Mouse (Mus musculus): ENCODE data around the gene 2900026A02Rik. TPM values are rescaled to one million over a fixed set of nuclear protein-coding genes. Genes with fewer than 3 reads are reported as not detected.
A peak's percentile ranks its signal among the peaks of the same experiment; 100 is the strongest.

Gene 2900026A02Rik
- polyA plus RNA-seq, 1 experiment from 2014 or later: 5.3 TPM

DNA sequence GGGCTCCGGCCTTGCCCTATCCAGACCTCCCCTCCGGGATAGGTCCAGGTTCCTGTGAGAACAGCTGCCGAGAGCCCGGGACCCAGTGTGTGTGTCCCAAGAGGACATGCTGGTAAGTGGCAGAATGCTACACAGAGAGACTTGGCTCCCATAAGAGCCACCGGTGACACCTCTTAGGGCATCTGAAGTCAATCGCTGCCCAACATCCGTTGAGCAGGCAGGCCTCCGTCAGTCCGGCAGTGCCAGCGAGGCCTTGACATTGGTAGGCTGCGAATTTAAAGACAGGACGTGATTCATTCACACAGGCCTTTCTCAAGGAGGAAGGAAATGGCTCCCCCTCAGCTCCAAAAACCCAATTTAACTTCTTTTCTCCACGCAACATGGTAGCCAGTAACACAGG lies 11.1 kb downstream of the 2900026A02Rik start:
- no peaks in the 10 kb centered on the region for H3K27me3 ChIP-seq (ENCODE audit: control insufficient read depth, insufficient read depth, low read length)
- WGBS: 76% methylated on average over 13 of the region's 13 CpGs
- no peak overlapping the region for H3K9ac ChIP-seq (ENCODE audit: low read length)
- DNase-seq (ENCODE audit: low spot score): no peak
- peaks cover 9% of the 10 kb centered on the region for H3K4me1 ChIP-seq (replicated peaks; ENCODE audit: control insufficient read depth, insufficient read depth)
- no peak for TF ChIP-seq CTCF (IDR thresholded peaks at IDR 0.05; ENCODE audit: low read depth)
- TF ChIP-seq EP300 (optimal IDR thresholded peaks at IDR 0.05): no peak
- H3K36me3 ChIP-seq (ENCODE audit: control insufficient read depth, insufficient read depth, low read length): no peaks in the 10 kb centered on the region
- H3K4me3 ChIP-seq (ENCODE audit: low read depth, low read length): no peak overlapping the region
- ATAC-seq (ENCODE audit: low FRiP score, low TSS enrichment): no peak
- H3K4me2 ChIP-seq (replicated peaks; ENCODE audit: low read depth): no peak overlapping the region
- H3K9me3 ChIP-seq (ENCODE audit: control insufficient read depth, low read length): no peaks in the 10 kb centered on the region
- H3K27ac ChIP-seq (replicated peaks): peak overlapping the region; percentile 87

DNA sequence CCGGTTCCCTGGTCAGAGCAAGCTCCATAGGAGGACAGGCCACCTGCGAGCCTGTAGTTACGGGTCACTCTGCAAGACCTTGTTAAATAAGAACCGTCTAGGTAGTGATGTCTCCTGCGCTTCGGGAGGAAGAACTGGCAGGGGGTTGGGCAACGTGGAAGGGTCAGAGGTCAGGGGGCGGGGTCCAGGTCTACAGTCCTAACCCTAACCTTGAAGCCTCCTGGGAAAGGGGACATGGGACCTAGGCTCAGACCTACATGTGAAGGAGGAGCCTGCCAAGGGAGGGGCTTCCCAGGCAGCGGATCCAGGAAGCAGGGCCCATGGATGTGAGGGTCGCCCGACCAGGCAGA lies 11.7 kb downstream of the 2900026A02Rik start:
- no peaks in the 10 kb centered on the region for H3K27me3 ChIP-seq (ENCODE audit: control insufficient read depth, insufficient read depth, low read length)
- no peak overlapping the region for H3K9ac ChIP-seq (ENCODE audit: low read length)
- no peak for ATAC-seq (ENCODE audit: low FRiP score, low TSS enrichment)
- H3K4me1 ChIP-seq (replicated peaks; ENCODE audit: control insufficient read depth, insufficient read depth): peaks cover 9% of the 10 kb centered on the region
- no peak overlapping the region for H3K4me3 ChIP-seq (ENCODE audit: low read depth, low read length)
- 41% methylated on average over 11 of the region's 11 CpGs for WGBS
- no peak for DNase-seq (ENCODE audit: low spot score)
- no peaks in the 10 kb centered on the region for H3K36me3 ChIP-seq (ENCODE audit: control insufficient read depth, insufficient read depth, low read length)
- no peak for TF ChIP-seq CTCF (IDR thresholded peaks at IDR 0.05; ENCODE audit: low read depth)
- no peak for TF ChIP-seq EP300 (optimal IDR thresholded peaks at IDR 0.05)
- no peaks in the 10 kb centered on the region for H3K9me3 ChIP-seq (ENCODE audit: control insufficient read depth, low read length)
- peak overlapping the region; percentile 87 for H3K27ac ChIP-seq (replicated peaks)
- H3K4me2 ChIP-seq (replicated peaks; ENCODE audit: low read depth): no peak overlapping the region

DNA sequence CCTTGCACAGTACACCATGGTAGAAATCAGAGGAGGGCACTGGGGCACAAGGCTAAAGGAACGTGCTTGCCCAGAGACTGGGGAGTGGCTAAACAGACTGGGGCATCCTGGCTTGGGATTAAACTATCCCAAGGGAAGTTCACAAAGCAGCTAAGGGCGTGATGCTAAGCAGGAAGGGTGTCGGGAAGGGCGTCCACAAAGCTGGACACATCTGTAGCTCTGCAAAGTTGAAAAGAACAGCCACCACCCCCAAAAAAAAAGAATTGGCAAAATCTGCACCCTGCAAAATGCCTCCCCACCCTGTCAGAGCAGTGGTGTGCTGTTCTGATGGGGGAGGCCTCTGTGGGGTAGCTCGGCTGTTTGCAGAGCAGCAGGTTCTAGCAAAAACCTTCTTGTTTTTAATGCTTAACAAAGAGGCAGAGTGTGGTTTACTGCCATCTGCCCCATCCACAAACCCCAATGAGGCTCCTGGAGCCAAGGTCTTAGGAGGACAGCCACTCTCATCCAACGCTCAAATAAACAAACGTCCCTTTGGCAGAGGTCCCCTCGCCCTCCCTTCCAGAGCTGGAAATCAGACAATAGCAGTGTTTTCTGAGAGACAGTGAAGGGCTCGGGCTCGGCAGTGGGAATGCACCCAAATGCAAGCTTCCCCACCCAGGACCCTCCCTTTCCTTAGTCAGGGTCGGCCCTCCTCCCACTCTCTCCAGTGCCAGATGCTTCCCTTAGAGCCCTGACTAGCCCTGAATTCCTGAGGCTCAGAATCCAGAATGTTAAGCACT lies 12.2 kb downstream of the 2900026A02Rik start:
- DNase-seq (ENCODE audit: low spot score): no peak
- H3K9ac ChIP-seq (ENCODE audit: low read length): no peak overlapping the region
- WGBS: 24% methylated on average over 11 of the region's 11 CpGs
- H3K9me3 ChIP-seq (ENCODE audit: control insufficient read depth, low read length): no peaks in the 10 kb centered on the region
- H3K36me3 ChIP-seq (ENCODE audit: control insufficient read depth, insufficient read depth, low read length): no peaks in the 10 kb centered on the region
- peak overlapping the region; percentile 87 for H3K27ac ChIP-seq (replicated peaks)
- peaks cover 9% of the 10 kb centered on the region for H3K4me1 ChIP-seq (replicated peaks; ENCODE audit: control insufficient read depth, insufficient read depth)
- no peak overlapping the region for H3K4me3 ChIP-seq (ENCODE audit: low read depth, low read length)
- peak; percentile 48; the same call in 1 of the 2 replicates for ATAC-seq (ENCODE audit: low FRiP score, low TSS enrichment)
- H3K27me3 ChIP-seq (ENCODE audit: control insufficient read depth, insufficient read depth, low read length): no peaks in the 10 kb centered on the region
- no peak overlapping the region for H3K4me2 ChIP-seq (replicated peaks; ENCODE audit: low read depth)
- TF ChIP-seq EP300 (optimal IDR thresholded peaks at IDR 0.05): no peak
- TF ChIP-seq CTCF (IDR thresholded peaks at IDR 0.05; ENCODE audit: low read depth): no peak

DNA sequence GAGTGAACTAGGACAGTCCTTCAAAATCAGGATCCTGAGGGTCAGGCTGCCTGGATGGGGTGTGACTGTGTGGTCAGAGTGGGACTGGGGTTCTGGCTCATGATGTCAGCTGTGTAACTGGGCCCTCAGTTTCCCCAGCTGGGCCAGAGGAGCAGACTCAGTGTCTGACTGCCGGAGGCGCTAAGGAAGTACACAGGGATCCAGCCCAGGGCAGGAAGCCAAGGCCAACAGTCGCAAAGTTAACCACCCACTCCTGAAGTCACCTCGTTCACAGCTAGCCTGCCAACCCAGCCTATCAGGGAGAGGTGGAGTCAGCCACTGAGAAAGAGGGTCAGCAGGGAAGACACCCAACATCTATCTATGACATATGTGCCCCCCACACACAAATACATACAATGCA lies 13.0 kb downstream of the 2900026A02Rik start:
- Histone ChIP-seq H3K9ac (ENCODE audit: low read length) (no peak overlapping the region), H3K27me3 (ENCODE audit: control insufficient read depth, insufficient read depth, low read length) (no peaks in the 10 kb centered on the region), H3K27ac (replicated peaks) (peak overlapping the region; percentile 87), H3K36me3 (ENCODE audit: control insufficient read depth, insufficient read depth, low read length) (no peaks in the 10 kb centered on the region), H3K4me3 (ENCODE audit: low read depth, low read length) (no peak overlapping the region), H3K9me3 (ENCODE audit: control insufficient read depth, low read length) (no peaks in the 10 kb centered on the region), H3K4me2 (replicated peaks; ENCODE audit: low read depth) (no peak overlapping the region), H3K4me1 (replicated peaks; ENCODE audit: control insufficient read depth, insufficient read depth) (peaks cover 9% of the 10 kb centered on the region)
- peak; percentile 49 for DNase-seq (ENCODE audit: low spot score)
- TF ChIP-seq EP300 (optimal IDR thresholded peaks at IDR 0.05): no peak
- ATAC-seq (ENCODE audit: low FRiP score, low TSS enrichment): no peak
- 21% methylated on average over 4 of the region's 4 CpGs for WGBS

GRCm38 (mm10) chr5:113206670-113207352 lies 14.2 kb downstream of the 2900026A02Rik start:
- WGBS: 33% methylated on average over 9 of the region's 9 CpGs
- peak overlapping the region; percentile 5; the same call in 1 of the 2 replicates for H3K27ac ChIP-seq (replicated peaks)
- DNase-seq (ENCODE audit: low spot score): no peak

GRCm38 (mm10) chr5:113204193-113204592 lies 16.8 kb downstream of the 2900026A02Rik start:
- Histone ChIP-seq H3K9ac (ENCODE audit: low read length) (no peak overlapping the region), H3K9me3 (ENCODE audit: control insufficient read depth, low read length) (no peaks in the 10 kb centered on the region), H3K27ac (replicated peaks) (no peak overlapping the region), H3K4me2 (replicated peaks; ENCODE audit: low read depth) (no peak overlapping the region), H3K27me3 (ENCODE audit: control insufficient read depth, insufficient read depth, low read length) (no peaks in the 10 kb centered on the region), H3K4me3 (ENCODE audit: low read depth, low read length) (no peak overlapping the region), H3K4me1 (replicated peaks; ENCODE audit: control insufficient read depth, insufficient read depth) (peaks cover 6% of the 10 kb centered on the region), H3K36me3 (ENCODE audit: control insufficient read depth, insufficient read depth, low read length) (no peaks in the 10 kb centered on the region)
- WGBS: 50% methylated on average over 9 of the region's 9 CpGs
- DNase-seq (ENCODE audit: low spot score): no peak
- TF ChIP-seq CTCF (IDR thresholded peaks at IDR 0.05; ENCODE audit: low read depth): no peak
- TF ChIP-seq EP300 (optimal IDR thresholded peaks at IDR 0.05): no peak
- no peak for ATAC-seq (ENCODE audit: low FRiP score, low TSS enrichment)

More at GRCm38 (mm10) chr5:113206670-113207352, 14.2 kb downstream of the 2900026A02Rik start:
- peaks cover 9% of the 10 kb centered on the region for H3K4me1 ChIP-seq (replicated peaks; ENCODE audit: control insufficient read depth, insufficient read depth)
- H3K4me2 ChIP-seq (replicated peaks; ENCODE audit: low read depth): no peak overlapping the region
- H3K9me3 ChIP-seq (ENCODE audit: control insufficient read depth, low read length): no peaks in the 10 kb centered on the region
- H3K4me3 ChIP-seq (ENCODE audit: low read depth, low read length): no peak overlapping the region
- no peak for TF ChIP-seq EP300 (optimal IDR thresholded peaks at IDR 0.05)
- TF ChIP-seq CTCF (IDR thresholded peaks at IDR 0.05; ENCODE audit: low read depth): no peak
- H3K36me3 ChIP-seq (ENCODE audit: control insufficient read depth, insufficient read depth, low read length): no peaks in the 10 kb centered on the region
- H3K27me3 ChIP-seq (ENCODE audit: control insufficient read depth, insufficient read depth, low read length): no peaks in the 10 kb centered on the region
- H3K9ac ChIP-seq (ENCODE audit: low read length): no peak overlapping the region
- ATAC-seq (ENCODE audit: low FRiP score, low TSS enrichment): no peak; the same call in 1 of the 2 replicates
